Mouse (Mus musculus): Measurements from ENCODE around the gene Dynll2.

Dynll2 gene

GRCm38 (mm10) chr11:87986831-87987793 is at the start of gene Dynll2:
TSS of gene Dynll2 (minus strand) at chr11:87987533.
- peak; percentile 84 to 89 for DNase-seq (ENCODE audit: low spot score in 2 of 2)

GRCm38 (mm10) chr11:88036761-88037251 is 49.5 kb upstream of the Dynll2 start:
- DNase-seq (ENCODE audit: low spot score in 2 of 2) = no peak

- no peak for DNase-seq (ENCODE audit: low spot score in 2 of 2)
Measured at GRCm38 (mm10) chr11:88035970-88036369, 48.6 kb upstream of the Dynll2 start.

GRCm38 (mm10) chr11:88031753-88032152 is 44.4 kb upstream of the Dynll2 start:
- no peak for DNase-seq (ENCODE audit: low spot score in 2 of 2)

GRCm38 (mm10) chr11:88030836-88031235 is 43.5 kb upstream of the Dynll2 start:
- DNase-seq (ENCODE audit: low spot score in 2 of 2) = no peak

- no peak for DNase-seq (ENCODE audit: low spot score in 2 of 2)
Measured at GRCm38 (mm10) chr11:88030219-88030618, 42.9 kb upstream of the Dynll2 start.

GRCm38 (mm10) chr11:88028193-88028684 is 40.9 kb upstream of the Dynll2 start:
- peak; percentile 38 to 66 for DNase-seq (ENCODE audit: low spot score in 2 of 2)

GRCm38 (mm10) chr11:88027391-88028035 is 40.2 kb upstream of the Dynll2 start:
- DNase-seq (ENCODE audit: low spot score in 2 of 2) = no peak

- DNase-seq (ENCODE audit: low spot score in 2 of 2) = no peak
Measured at GRCm38 (mm10) chr11:88023933-88024332, 36.6 kb upstream of the Dynll2 start.

GRCm38 (mm10) chr11:88015795-88016194 is 28.5 kb upstream of the Dynll2 start:
- no peak for DNase-seq (ENCODE audit: low spot score in 2 of 2)

GRCm38 (mm10) chr11:88015161-88015560 is 27.8 kb upstream of the Dynll2 start:
- peak; percentile 29 to 30 for DNase-seq (ENCODE audit: low spot score in 2 of 2)

GRCm38 (mm10) chr11:88013632-88014031 is 26.3 kb upstream of the Dynll2 start:
- DNase-seq (ENCODE audit: low spot score in 2 of 2) = no peak

GRCm38 (mm10) chr11:88012621-88013244 is 25.4 kb upstream of the Dynll2 start:
- no peak for DNase-seq (ENCODE audit: low spot score in 2 of 2)

GRCm38 (mm10) chr11:88011914-88012419 is 24.6 kb upstream of the Dynll2 start:
- no peak for DNase-seq (ENCODE audit: low spot score in 2 of 2)

GRCm38 (mm10) chr11:88011208-88011913 is 24.0 kb upstream of the Dynll2 start:
- no peak for DNase-seq (ENCODE audit: low spot score in 2 of 2)

GRCm38 (mm10) chr11:88009542-88010190 is 22.3 kb upstream of the Dynll2 start:
- peak; percentile 54 to 71 for DNase-seq (ENCODE audit: low spot score in 2 of 2)

- DNase-seq (ENCODE audit: low spot score in 2 of 2) = no peak
Measured at GRCm38 (mm10) chr11:88008641-88009040, 21.3 kb upstream of the Dynll2 start.

- DNase-seq (ENCODE audit: low spot score in 2 of 2) = no peak
Measured at GRCm38 (mm10) chr11:88004123-88004522, 16.8 kb upstream of the Dynll2 start.

GRCm38 (mm10) chr11:88002738-88003137 is 15.4 kb upstream of the Dynll2 start:
- DNase-seq (ENCODE audit: low spot score in 2 of 2) = no peak

GRCm38 (mm10) chr11:87999751-88000150 is 12.4 kb upstream of the Dynll2 start:
- DNase-seq (ENCODE audit: low spot score in 2 of 2) = no peak

GRCm38 (mm10) chr11:87991806-87992205 is 4.5 kb upstream of the Dynll2 start:
- DNase-seq (ENCODE audit: low spot score in 2 of 2) = no peak

Data from frontal cortex, postnatal 36 days (tissue).